Mouse (Mus musculus) thymus, postnatal 10 days (tissue): ENCODE data around the gene Prelp.
"Not testable (repeated sequence)": the region's sequence is repeated elsewhere in the genome, so short reads cannot be mapped to it uniquely, and the experiment has no call there.

Source experiments
- DNase-seq, 2 experiments: peaks; one replicate each; pipeline ENCODE4 v3.0.0; 2021; ENCODE audit warnings: low spot score in 2 of 2

Gene Prelp

DNA sequence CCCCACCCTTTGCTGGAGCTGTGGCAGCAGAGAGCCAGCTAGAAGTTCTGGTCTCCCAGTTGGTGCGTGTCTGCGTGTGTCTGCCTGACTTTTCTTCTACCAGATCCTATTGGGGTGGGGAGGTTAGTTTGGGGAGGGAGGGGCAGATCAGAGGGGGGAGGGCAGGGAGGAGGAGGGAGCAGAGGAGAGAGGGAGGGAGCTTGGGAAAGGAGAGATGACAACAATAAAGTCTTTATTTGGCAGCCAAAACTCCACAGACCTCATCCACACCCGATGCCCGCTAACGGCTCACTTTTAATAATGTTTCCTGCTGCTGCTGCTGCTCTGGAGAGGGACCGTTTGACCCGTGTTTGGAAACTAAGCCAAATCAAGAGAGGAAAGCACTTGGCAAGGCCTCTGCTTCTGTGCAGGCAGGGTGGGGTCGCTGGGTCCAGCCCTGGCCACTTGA is at the start of gene Prelp:
Gene Prelp, minus strand, starts transcription at position 111 of the 448 bp plus-strand sequence.
- no peak for DNase-seq

DNA sequence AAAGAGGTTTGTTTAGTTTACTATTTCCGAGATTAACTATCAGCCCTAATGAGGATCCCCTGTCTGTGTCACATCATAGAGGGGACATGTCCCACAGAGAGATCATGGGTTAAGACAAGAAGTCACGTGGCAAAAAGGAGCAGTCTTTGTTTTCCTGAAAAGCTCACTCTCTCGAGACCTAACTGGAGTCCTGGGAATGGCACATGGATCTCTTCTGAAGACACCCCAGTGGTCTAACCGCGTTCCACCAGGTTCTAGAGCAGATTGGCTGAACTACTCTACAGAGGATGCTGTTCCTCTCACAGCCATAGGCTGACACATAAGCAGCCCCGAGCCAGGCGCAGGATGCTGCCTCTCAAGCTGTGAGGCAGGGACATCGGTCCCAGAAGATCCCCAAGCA is 48.2 kb upstream of the Prelp start:
- no peak for DNase-seq

DNA sequence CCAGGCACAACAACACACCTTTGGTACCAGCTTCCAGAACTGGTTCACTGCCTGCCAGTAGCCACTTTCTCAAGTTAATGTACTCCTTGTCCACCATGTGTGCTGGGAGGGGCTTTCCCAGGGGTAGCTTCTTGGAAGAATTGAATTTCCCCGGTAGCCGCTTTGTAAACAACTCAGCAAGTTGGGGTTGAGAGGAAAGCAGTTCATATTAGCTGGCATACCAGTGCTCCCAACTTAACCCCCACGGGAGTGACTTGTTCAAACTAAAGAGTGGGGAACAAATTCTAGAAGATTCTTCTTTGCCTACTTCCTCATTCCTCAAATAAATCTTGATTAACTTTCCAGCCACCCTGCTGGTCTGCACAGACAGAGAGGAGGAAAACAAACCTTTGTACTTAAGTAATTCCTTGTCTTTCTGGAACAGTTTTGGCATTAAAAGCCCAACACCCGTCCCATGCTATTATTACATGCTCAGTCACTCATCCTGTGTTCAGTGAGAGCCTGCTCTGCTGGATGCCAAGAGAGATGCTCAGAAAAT is 47.6 kb upstream of the Prelp start:
- no peak for DNase-seq

DNA sequence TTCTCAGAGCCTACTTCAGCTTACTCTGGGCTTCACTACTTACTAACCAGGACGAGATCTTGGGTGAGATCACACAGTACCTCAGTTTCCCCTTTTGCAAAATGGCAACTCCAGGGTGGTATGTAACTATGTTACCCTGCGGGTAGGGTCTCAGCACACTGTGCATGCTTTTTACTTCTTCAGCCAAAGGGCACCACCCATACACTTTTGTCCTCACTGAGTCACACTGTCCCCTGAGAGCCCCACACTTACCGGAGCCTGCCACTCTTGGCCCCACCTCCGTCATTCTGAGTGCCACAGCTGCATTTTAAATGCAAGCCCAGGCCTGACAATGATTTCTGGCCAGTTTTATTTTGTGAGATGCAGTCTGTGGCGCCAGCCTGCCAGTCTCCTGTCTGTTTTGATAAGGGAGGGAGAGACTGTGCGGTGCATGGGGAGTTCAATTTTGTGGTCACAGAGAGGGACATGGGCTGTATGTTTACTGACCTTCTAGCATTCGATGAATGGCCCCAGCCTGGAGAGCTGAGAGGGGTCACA is 46.3 kb upstream of the Prelp start:
- no peak for DNase-seq

DNA sequence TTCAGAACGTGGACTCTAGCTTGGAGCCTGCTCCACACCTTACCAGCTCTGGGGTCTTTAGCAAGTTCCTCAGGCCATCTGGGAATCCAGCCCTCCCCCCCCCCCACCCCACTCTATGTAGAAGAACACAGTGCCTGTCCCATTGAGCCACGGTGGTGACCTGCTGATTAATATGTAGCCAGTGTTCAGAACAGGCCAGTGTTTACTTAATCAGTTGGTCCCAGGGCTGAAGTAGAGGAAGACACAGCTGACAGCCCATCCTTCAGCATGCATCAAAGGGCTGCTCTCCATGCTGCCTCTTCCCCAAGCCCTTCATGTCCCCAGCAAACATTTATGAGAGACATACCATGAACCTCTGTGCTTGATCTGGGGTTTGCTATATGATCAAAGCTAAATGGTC is 44.8 kb upstream of the Prelp start:
- no peak for DNase-seq

DNA sequence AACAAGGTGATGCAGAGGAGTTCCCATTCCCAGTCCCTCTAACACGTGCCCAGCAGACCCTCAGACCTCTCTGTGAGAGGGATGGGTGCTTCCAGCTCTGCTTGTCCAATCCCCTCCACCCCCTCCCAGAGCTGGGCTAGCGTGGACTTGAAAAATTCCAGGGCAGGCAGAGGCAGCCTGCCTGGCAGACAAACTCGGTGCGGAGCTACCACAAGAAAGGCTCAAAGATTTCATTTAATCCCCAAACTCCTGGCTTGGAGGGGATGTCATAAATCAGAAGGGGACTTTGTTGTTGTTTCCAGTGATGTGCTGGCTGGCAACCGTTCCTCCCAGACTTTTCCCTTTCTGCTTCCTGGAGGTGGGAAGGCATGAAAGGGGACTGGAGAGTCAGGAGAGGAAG is 44.1 kb upstream of the Prelp start:
- no peak for DNase-seq

DNA sequence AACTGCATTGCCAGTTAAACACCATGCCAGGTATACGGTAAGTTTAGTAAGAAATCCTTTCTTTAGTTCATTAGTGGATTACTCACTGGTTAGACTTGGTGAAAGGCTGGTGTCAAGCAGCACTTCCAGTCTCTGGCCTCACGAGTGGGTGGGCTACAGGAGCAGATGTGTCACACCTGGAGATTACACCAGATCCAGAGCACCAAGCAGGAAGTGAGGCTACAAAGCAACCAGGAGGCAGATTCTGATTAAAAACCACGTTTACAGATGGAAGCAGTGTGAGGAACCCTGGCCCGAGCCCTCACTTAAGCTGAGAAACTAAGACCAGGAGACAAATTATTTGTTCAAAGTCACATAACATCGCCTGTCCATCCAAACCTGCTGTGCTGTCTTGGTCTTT is 43.5 kb upstream of the Prelp start:
- DNase-seq, result no peak

DNA sequence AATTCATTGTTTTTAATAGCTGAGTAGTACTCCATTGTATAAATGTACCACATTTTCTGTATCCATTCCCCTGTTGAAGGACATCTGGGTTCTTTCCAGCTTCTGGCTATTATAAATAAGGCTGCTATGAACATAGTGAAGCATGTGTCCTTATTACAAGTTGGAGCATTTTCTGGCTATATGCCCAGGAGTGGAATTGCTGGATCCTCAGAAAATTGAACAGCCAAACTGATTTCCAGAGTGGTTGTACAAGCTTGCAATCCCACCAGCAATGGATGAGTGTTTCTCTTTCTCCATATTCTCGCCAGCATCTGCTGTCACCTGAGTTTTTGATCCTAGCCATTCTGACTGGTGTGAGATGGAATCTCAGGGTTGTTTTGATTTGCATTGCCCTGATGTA is 42.4 kb upstream of the Prelp start:
- not testable (repeated sequence) for DNase-seq

DNA sequence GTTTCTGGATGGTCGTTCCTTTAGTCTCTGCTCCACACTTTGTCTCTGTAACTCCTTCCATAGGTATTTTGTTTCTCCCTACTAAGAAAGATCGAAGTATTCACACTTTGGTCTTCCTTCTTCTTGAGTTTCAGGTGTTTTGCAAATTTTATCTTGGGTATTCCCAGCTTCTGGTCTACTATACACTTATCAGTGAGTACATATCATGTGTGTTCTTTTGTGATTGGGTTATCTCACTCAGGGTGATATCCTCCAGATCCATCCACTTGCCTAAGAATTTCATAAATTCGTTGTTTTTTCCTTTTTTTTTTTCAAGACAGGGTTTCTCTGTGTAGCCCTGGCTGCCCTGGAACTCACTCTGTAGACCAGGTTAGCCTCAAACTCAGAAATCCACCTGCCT is 41.9 kb upstream of the Prelp start:
- not testable (repeated sequence) for DNase-seq

DNA sequence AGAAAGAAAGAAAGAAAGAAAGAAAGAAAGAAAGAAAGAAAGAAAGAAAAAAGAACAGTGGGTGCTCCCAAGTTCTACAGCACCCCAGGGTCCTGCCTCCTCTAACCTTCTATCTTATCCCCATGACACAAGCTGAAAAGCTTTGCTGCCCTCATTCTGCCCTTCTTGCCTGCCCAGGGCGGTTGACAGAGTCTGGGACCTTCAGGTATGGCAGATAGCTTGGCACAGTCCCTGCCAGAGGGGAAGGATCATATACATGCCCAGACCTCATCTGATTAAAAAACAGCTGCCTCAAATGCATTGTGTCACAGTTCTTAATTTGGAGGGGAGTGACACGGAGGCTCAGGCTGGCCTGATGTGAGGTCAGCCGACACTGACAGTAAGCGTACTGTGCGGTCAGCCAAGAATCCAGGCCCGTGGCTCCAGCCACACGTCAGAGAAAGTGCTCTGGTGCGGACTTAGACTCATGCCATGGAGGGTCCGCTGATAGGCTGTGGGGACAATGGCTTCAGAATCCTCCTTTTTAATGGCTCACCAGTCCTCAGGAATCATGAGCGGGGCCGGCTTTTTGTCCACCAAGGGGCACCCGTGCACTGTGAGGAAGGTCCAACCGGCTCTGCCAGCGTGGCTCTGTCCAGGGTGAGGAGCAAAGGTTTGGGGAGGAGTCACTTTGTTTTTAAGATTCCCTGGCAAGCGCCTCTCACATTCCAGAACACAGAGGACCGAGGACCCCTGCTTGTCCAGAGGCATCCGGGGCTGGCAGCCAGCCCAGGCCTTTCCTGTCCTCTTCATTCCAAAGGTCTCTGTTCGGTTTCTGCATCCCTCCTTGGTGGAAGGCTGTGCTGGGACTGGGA is 40.3 kb upstream of the Prelp start:
- DNase-seq, result no peak

DNA sequence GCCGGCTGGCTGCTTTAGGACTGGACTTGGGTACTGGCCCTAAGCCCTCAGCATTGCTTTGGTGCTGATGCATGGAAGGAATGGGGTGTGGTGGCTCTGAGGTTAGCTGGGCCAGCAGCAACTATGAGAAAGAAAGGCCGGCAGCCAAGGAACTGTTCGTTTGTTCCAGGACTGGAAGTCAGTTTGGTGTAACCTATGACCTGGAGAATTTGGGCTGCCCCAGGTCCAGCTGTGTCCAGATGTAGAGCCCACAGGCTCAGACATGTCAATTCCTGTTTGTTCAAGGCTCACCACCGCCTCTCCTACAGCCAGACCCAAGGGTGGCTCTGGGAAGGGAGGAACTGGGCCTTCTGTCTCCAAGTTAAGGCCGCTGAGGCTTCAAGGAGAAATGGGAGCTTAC is 38.3 kb upstream of the Prelp start:
- DNase-seq, result no peak

DNA sequence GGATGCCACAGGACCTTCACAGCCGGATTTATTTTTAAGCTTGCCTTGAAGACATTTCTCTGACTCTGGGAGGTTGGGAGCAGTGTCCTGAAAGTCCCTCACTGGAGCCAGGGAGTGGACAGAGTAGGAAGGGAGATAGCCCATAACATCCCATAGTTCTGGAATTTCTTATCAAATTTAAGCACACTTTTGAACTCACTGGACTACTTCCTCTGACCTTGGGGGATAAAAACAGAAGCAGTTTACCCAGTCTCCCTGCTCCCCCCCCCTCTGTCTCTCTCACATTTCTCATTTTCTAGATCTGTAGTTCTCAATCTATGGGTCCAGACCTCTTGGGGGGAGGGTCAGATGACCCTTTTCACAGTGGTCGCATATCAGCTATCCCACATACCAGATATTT is 32.8 kb upstream of the Prelp start:
- DNase-seq, result no peak

DNA sequence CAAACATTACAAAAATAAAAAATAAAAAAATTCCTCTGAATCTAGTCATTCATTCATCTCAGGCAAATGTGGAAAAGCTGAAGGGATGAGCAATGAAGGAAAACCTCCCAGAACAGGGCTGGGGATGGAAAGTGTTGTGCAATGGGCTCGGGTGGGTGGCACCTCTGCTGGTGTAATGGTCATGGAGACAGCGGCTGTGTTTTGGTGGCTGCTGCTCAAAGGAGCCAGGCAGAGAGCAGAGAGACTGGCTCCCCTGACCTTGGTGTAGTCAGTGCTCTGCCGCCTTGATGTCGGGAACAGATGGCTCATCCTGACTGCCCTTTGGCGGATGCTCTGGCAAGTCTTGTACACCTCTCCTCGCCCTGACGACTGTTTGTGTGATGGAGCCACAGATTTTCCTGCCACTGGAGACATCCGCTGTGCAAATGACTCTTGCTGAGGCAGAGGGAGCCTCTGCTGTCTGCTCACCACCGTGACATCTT is 32.1 kb upstream of the Prelp start:
- no peak for DNase-seq

DNA sequence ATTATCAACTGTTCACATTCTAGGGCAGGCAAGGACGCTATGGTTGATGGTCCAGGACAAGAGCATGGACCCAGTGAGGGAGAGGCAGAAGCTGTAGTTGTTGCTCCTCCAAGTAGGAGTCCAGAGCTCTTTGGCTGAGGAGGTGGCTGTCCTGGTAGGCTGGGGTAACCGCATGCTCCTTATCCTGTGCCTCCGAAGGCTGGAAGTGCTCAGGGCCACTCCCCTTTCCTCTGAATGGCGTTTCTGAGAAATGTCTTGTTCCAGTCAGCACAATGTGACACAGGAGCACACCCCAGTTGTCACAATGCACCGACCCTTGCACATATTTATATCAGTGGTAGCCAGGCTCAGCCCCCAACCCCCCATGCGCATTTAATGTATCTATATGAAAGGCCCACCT is 30.4 kb upstream of the Prelp start:
- no peak for DNase-seq

DNA sequence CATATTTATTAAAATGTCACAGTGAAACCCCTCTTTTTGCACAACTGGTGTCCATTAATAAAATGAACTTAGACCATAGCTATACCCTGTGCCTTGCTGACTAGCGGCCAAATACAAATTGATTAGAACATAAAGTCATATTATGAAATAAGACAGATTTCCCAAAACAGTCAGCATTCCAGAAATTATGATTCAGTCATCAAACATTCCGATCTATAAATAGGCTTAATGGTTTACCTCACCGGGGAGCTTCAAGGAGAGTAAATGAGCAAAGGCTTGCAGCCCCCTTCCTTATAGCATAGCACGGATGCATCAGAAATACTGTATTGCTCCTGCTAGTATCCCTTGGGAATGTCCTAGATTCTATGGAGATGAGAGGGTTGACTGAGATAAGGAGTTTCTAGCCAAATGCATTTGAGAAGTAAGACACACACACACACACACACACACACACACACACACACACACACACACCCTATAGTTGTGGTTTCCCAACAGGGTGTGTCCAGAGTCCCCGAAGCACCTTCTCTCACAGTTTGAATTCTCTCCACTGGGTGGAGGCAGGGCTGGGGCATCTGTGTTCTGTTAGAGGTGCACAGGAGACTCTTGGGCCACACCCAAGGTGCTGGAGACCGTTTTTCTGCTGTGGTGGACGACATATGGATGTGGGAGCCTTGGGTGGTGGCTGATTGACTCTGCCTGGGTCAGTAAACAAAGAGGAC is 29.0 kb upstream of the Prelp start:
- DNase-seq, result no peak

DNA sequence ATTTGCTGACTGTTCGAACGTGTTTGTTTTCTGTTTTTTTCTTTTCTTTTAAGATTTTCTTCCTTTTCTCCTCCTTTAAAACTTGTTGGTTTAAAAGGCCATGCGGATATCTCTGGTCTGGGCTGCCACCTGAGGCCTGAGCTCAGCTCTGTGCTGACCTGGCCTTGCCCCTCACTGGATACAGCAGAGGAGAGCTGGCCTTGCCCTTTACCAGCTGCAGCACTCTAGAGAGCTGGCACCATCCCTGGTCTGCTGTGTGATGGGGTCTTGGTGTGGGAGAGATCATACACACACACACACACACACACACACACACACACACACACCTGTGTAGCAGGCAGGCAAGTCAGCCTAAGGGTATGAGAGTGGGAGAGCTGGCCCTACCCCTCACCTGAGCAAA is 23.9 kb upstream of the Prelp start:
- no peak for DNase-seq

DNA sequence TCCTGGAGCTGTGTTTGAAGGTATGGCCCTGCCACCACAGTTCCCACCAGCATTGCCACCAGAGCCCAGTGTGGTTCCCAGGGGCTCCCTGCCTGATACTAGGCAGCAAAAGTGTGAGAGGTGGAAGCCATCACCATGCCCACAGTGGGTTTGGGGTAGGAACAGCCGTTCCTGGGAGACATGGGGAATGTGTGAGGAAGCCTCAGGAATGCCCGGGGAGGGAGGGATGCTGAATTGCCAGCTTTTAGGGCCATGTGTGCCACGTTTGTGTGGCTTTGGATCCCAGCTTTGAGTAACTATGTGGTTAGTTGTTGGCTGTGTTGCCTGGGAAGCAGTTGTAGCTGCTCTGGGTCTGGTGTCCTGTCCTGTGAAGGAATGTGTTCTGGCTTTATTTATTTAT is 20.7 kb upstream of the Prelp start:
- no peak for DNase-seq

DNA sequence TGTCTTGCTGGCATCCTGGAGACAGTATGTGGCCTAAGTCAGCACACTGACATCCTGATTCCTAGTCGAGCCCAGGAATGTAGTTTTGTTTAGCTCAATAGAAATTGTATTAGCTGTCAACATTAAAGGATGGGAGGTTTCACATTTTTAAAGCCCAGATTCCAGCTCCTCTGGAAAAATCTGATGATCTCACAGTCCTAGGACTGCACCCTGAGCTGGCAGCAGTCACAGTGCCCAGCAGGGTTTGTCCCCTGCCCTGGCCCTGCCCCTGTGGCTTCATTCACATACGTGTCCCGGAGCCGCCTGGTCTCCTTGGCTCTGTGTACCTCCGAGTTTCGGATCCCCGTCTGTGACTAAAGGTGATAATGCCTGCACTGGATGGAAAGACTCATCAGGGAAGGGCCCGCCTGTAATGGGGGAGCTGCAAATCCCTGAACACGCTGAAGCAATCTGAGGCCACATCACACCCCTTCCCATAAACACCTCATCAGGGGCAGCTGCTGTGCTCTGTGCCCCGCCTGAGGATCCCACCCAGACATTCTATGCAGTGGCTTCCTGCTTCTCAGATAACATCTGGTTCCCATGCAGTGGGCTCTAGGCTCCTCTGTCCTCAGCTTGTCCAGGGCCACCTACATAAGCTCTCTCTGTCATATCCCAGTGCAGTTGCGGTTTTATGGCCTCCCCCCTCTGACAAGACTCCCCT is 20.1 kb upstream of the Prelp start:
- DNase-seq, result no peak

DNA sequence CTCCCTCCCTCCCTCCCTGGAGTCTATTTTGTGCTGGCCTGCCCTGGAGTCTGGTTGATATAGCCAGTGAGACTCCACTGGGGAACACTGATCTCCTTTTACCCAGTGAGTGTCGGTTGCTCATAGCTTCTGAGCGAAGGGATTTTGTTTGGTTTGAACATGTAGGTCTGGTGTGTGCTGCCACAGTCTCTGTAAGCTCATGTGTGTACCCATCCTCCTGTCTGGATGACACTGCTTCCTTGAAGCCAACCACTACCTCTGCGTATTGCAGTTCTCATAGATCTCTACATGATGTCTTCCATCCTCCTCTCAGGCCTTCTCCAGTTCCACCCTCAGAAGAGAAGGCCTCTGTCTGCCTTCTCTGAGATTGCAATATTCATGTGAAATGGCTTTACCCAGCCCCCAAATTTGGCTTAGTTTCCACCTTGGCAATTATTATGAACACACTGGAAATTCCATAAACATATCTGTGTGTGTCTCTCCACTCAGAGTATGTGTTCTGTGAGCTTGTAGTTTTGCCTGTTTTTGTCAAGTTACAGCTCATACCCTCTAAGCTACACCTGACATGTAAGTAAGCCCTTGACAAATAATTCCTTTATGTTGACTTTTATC is 19.4 kb upstream of the Prelp start:
- no peak for DNase-seq

DNA sequence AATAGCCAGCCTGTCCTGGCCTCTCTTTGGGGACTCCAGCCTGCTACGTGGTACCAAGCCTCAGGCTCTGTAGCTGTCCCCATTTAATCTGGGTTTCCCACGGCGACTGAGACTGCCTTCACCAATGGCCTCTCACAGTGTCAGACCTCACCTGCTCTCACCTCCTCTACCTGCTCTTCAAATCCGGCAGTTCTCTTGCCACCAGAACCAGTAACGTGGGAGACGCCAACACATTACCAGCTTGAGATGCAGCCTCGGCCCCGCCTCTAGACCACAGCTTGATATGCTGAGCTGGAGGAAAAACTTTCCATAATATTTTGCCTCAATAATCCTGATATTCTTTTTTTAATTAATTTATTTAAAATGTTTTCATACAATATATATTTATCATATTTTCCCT is 18.5 kb upstream of the Prelp start:
- no peak for DNase-seq

DNA sequence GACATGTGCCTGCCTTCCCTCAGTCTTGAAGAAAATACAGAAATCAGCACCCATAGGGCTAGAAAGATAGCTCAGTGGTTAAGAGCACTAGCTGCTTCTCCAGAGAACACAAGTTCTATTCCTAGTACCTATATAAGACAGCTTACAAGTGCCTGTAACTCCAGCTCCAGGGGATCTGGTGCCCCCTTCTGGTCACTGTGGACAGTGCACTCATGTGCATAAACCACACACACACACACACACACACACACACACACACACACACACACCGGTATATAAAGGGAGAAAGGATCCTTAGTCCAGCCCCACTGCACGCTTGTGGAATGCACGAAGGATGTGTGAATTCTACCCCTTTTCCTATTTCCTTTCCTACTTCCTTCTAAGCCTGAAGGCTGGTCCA is 15.0 kb upstream of the Prelp start:
- DNase-seq, result no peak
